Mouse (Mus musculus): ENCODE measurements at regions not wholly inside any gene's neighbourhood (a gene's known extent, or its start where the extent isn't known, plus 50 kb on each side); places are given as distances from the start of the nearest gene placed in this dataset.

DNA sequence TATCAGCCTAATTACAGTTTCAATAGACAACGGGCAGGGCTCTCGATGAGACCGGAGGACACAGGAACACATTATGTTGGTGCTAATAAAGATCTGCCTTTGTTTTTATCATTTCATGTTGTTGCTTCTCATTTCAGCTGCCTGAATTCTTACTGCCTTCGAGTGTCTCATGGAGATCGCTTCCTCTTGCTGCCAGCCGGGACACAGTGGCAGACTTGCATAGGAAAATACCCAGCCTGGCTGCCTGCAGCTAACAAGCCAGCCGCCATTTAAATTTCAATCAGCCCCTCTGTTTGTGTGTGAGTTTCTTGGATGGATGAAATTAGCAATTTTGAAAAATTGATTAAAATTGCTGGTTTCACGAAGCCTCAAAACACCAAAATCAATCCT, 388.2 kb downstream of the Rps24 start:
- H3K27ac ChIP-seq (ENCODE audit: insufficient read depth, low read depth, low read length), result no peak overlapping the region
- TF ChIP-seq CTCF (IDR thresholded peaks at IDR 0.05; ENCODE audit: insufficient read depth, low read depth, low read length), result no peak
- TF ChIP-seq POLR2A (IDR thresholded peaks at IDR 0.05; ENCODE audit: insufficient read depth, low read depth, low read length), result no peak
- H3K4me1 ChIP-seq (ENCODE audit: control insufficient read depth, insufficient read depth, low read length), result peaks cover 10% of the 10 kb centered on the region
- no peak overlapping the region for H3K4me3 ChIP-seq (ENCODE audit: insufficient read depth, low read depth, low read length)
- 52% methylated on average over 8 of the region's 8 CpGs for WGBS

DNA sequence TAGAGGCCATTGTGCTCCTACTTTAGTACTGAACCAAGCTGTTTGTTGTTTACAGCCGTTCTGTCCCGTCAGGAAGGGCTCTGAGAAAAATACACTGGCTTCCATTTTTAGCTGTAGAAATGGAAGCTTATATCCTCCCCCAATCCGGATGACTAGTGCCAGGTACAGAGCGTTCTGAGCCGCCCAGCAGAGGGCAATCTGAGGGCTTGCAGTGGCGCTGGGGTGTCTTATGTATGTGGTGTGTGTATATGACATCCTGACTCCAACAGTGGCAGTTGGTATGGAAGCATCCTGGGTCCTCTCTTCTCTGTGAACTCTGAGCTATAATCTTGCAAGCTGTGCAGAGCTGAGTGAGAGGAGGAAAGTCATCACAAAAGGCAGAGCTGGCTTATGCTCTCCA, 389.0 kb downstream of the Rps24 start:
- TF ChIP-seq POLR2A (IDR thresholded peaks at IDR 0.05; ENCODE audit: insufficient read depth, low read depth, low read length), result no peak
- no peak for TF ChIP-seq CTCF (IDR thresholded peaks at IDR 0.05; ENCODE audit: insufficient read depth, low read depth, low read length)
- no peak overlapping the region for H3K4me3 ChIP-seq (ENCODE audit: insufficient read depth, low read depth, low read length)
- H3K27ac ChIP-seq (ENCODE audit: insufficient read depth, low read depth, low read length), result no peak overlapping the region
- peaks cover 10% of the 10 kb centered on the region for H3K4me1 ChIP-seq (ENCODE audit: control insufficient read depth, insufficient read depth, low read length)
- 46% methylated on average over 6 of the region's 6 CpGs for WGBS

DNA sequence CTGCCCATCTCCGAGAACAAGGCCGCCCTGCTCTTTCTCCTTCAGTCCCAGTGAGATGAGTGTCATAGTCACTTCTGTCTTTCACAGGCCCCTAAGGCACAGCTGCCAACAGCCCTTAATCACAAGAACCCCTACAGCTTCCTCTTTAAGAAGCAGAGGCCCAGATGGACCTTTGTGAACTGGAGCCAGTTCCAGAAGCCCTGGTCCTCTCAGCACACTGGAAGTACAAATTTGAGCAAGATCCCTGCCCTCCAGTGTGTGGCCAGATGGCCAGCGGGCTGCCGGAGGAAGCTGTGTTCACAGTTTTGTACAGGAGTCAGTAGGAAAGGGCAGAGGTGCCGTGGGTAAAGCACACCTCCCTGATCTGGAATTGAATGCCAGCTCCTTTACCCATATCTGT, 389.6 kb downstream of the Rps24 start:
- TF ChIP-seq CTCF (IDR thresholded peaks at IDR 0.05; ENCODE audit: insufficient read depth, low read depth, low read length) (no peak), POLR2A (IDR thresholded peaks at IDR 0.05; ENCODE audit: insufficient read depth, low read depth, low read length) (no peak)
- H3K4me1 ChIP-seq (ENCODE audit: control insufficient read depth, insufficient read depth, low read length), result peaks cover 10% of the 10 kb centered on the region
- WGBS, result 88% methylated on average over 5 of the region's 5 CpGs
- H3K4me3 ChIP-seq (ENCODE audit: insufficient read depth, low read depth, low read length), result no peak overlapping the region
- no peak overlapping the region for H3K27ac ChIP-seq (ENCODE audit: insufficient read depth, low read depth, low read length)

DNA sequence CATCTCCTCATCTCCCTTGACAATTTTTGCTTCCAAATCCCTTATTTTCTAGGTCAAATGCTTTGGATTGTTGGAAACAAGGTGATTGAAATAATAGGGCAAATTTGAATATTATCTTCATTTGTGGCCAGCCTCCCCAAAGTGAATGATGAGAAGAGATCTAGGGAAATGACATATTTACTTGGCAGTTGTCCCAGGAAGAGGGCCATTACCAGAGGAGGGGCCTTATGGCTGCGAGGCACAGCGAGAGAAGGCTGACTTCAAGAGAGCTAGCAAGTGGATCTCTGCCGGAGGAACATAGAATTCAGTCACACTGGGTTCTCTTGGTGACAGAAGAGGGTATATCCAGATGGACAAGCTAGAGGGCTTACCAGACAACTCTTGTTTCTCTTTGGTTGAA, 390.9 kb downstream of the Rps24 start:
- Histone ChIP-seq H3K4me1 (ENCODE audit: control insufficient read depth, insufficient read depth, low read length) (peaks cover 10% of the 10 kb centered on the region), H3K4me3 (ENCODE audit: insufficient read depth, low read depth, low read length) (no peak overlapping the region), H3K27ac (ENCODE audit: insufficient read depth, low read depth, low read length) (no peak overlapping the region)
- WGBS, result 88% methylated on average over 3 of the region's 3 CpGs
- no peak for TF ChIP-seq POLR2A (IDR thresholded peaks at IDR 0.05; ENCODE audit: insufficient read depth, low read depth, low read length)
- no peak for TF ChIP-seq CTCF (IDR thresholded peaks at IDR 0.05; ENCODE audit: insufficient read depth, low read depth, low read length)

DNA sequence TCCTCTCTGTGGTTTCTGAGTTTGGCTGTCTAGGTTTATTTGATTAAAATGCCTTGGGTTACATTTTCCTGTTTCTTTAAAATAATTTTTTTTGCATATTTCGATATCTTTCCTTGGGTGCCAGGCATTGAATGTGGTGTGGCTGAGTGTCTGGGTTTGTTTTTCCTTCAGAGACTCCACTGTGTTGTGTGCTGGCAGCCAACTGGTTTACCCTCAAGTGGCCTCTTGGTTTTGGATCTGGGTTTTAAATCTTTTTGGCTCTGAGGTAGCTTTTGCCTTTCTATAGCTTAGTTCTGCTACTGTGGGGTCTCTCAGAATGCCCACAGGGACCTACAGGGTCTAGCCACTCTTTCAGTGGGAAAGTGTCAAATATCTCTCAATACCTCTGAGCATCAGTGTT, 399.2 kb downstream of the Rps24 start:
- Histone ChIP-seq H3K27ac (ENCODE audit: insufficient read depth, low read depth, low read length) (no peak overlapping the region), H3K4me3 (ENCODE audit: insufficient read depth, low read depth, low read length) (no peak overlapping the region), H3K4me1 (ENCODE audit: control insufficient read depth, insufficient read depth, low read length) (no peaks in the 10 kb centered on the region)
- TF ChIP-seq CTCF (IDR thresholded peaks at IDR 0.05; ENCODE audit: insufficient read depth, low read depth, low read length) (no peak), POLR2A (IDR thresholded peaks at IDR 0.05; ENCODE audit: insufficient read depth, low read depth, low read length) (no peak)
- WGBS, result 86% methylated on average over 1 of the region's 1 CpGs

DNA sequence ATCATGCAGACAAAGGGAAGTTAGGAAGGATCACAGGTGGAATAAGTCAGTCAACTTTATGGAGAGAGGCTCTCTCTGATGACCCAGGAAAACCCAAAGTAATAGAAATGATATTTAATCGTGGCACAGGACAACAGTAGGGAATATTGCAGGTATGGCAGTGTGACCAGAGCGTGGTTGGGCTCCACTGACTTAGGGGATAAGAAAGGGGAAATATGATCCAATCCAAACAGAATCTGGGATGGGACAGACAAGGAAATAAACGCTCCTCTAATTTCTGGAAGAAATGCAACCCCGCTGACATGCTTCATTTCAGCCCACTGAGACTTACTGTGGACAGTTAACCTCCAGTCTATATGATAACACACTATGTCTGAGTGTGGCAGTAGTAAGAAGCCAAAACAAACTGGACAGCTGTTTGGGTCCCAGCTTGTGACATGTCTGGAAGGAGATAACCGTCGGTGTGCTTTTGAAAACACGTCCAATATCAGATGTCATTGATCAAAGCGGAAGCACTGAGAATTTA, 400.0 kb downstream of the Rps24 start:
- TF ChIP-seq POLR2A (IDR thresholded peaks at IDR 0.05; ENCODE audit: insufficient read depth, low read depth, low read length), result no peak
- TF ChIP-seq CTCF (IDR thresholded peaks at IDR 0.05; ENCODE audit: insufficient read depth, low read depth, low read length), result no peak
- 95% methylated on average over 8 of the region's 8 CpGs for WGBS
- H3K4me1 ChIP-seq (ENCODE audit: control insufficient read depth, insufficient read depth, low read length), result no peaks in the 10 kb centered on the region
- no peak overlapping the region for H3K4me3 ChIP-seq (ENCODE audit: insufficient read depth, low read depth, low read length)
- H3K27ac ChIP-seq (ENCODE audit: insufficient read depth, low read depth, low read length), result no peak overlapping the region

DNA sequence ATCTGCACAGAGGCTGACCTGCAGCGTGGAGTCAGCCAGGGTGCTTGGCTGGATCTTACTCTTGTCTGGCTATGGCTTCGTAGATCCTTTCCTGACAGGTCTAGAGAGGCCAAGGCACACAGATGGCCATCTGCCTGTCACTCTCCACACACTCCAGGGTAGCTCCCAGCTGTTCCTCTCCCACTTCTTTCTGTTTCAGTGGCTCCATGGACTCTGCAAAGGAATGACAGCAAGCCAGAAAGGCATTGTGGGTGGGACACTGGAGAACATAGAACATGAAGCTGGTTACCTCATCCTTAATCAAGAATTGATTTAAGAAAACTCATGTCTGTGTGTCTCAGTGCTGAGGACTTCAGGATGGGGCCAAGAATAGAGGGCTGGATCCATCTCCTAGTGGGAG, 403.9 kb downstream of the Rps24 start:
- Histone ChIP-seq H3K4me3 (ENCODE audit: insufficient read depth, low read depth, low read length) (no peak overlapping the region), H3K4me1 (ENCODE audit: control insufficient read depth, insufficient read depth, low read length) (no peaks in the 10 kb centered on the region), H3K27ac (ENCODE audit: insufficient read depth, low read depth, low read length) (no peak overlapping the region)
- 97% methylated on average over 2 of the region's 2 CpGs for WGBS
- TF ChIP-seq CTCF (IDR thresholded peaks at IDR 0.05; ENCODE audit: insufficient read depth, low read depth, low read length) (no peak), POLR2A (IDR thresholded peaks at IDR 0.05; ENCODE audit: insufficient read depth, low read depth, low read length) (no peak)

DNA sequence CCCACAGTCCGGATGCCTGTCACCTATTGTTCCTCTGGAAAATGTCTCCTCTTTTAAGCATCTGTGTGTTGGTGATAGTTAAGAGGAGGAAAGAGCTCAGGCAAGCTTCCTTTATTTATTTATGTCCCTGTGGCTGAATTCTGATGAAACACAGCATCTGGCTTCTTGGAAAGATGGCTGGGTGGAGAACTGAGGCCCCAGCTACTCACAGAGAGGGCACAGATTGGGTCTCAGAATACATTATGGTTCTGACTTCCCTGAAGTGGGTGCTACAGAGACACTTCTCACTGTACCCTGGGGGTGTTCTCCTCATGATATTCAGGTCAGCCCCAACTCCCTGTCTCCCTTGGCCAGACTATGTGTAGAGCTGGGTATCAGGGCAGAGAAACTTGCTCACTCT, 408.3 kb downstream of the Rps24 start:
- Histone ChIP-seq H3K4me3 (ENCODE audit: insufficient read depth, low read depth, low read length) (no peak overlapping the region), H3K27ac (ENCODE audit: insufficient read depth, low read depth, low read length) (no peak overlapping the region), H3K4me1 (ENCODE audit: control insufficient read depth, insufficient read depth, low read length) (no peaks in the 10 kb centered on the region)
- TF ChIP-seq CTCF (IDR thresholded peaks at IDR 0.05; ENCODE audit: insufficient read depth, low read depth, low read length) (no peak), POLR2A (IDR thresholded peaks at IDR 0.05; ENCODE audit: insufficient read depth, low read depth, low read length) (no peak)
- WGBS, result 73% methylated on average over 1 of the region's 1 CpGs

DNA sequence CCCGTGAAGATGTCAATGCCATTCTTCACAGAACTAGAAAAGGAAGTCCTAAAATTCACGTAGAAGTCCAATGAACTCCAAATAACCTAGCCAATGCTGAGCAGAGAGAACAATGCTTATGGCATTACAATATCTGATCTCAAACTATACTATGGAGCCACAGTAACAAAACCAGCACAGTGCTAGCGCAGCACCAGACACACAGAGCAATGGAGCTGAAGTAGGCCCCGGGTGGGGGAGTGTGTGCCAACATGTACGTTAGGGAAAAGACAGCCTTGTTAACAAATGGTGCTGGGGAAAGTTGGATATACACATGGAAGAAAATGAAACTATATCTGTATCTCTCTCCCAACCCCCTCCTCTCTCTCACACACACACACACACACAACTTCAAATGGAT, 409.8 kb downstream of the Rps24 start:
- WGBS, result 94% methylated on average over 5 of the region's 5 CpGs
- TF ChIP-seq POLR2A (IDR thresholded peaks at IDR 0.05; ENCODE audit: insufficient read depth, low read depth, low read length) (no peak), CTCF (IDR thresholded peaks at IDR 0.05; ENCODE audit: insufficient read depth, low read depth, low read length) (no peak)
- no peak overlapping the region for H3K4me3 ChIP-seq (ENCODE audit: insufficient read depth, low read depth, low read length)
- H3K4me1 ChIP-seq (ENCODE audit: control insufficient read depth, insufficient read depth, low read length), result peaks cover 1% of the 10 kb centered on the region; the same call in 1 of the 2 replicates
- H3K27ac ChIP-seq (ENCODE audit: insufficient read depth, low read depth, low read length), result no peak overlapping the region

Data from olfactory bulb, adult 2 months (tissue).